Mouse (Mus musculus) erythroblast, embryonic 14.5 days (primary cell): ENCODE results near the gene C3.

ENCODE experiments used
- GATA1 ChIP-seq: IDR thresholded peaks from 2 replicates; pipeline ENCODE4 v1.6.1; 2012; ENCODE audit warnings: low read length, inconsistent platforms, mixed read lengths
- TAL1 ChIP-seq: IDR thresholded peaks from 3 replicates; pipeline ENCODE4 v1.6.1; 2012; ENCODE audit warnings: low read length, inconsistent platforms, mixed read lengths

DNA sequence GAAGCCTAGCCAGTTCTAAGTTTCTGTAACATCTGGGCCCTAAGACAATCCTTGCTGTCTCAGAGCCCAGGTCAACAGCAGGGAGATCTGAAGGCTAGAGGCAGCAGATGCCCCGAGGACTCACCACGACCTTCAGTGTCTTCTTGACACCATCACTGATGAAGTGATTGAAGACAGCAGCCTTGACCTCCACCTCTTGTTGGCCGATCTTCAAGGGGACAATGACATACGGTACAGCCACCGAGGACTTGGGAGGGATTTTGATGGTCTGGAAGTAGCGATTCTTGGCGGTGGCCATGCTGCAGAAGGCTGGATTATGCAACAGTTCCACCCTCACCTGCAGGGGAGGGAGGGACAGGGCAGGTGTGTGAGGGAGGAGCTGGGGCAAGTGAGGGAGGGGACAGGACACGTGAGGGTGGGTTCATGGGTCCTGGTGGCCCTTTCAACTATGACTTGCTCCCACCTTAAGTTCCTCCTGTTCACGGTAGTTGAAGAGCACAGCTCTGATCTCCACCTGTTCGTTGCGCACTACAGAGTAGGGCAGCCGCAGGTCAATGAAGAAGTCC is 9.5 kb downstream of the C3 start:
- TF ChIP-seq TAL1 (no peak), GATA1 (no peak)
